In genomic region chr15:102747286-102747640, GRCm38 (mm10) we compare ENCODE assay signal across 8 mouse cellular contexts. TPM values are rescaled to one million over a fixed set of nuclear protein-coding genes. Genes with fewer than 3 reads are reported as not detected.
A peak's percentile ranks its signal among the peaks of the same experiment; 100 is the strongest.
DNase-seq lines count a peak whose midpoint lies in the region; ATAC-seq lines count a peak whose summit lies in the region.

No protein-coding gene starts in this region.

- 0 out of 2 replicates have a peak, but pooled peaks have one; percentile 7 for ATAC-seq in granulocyte monocyte progenitor cell, adult 5-6 weeks (replicated peaks; ENCODE audit: poor library complexity, severe bottlenecking)
- no peak for ATAC-seq in liver, embryonic 15.5 days (ENCODE audit: insufficient read depth)

- H3K9ac ChIP-seq in liver, embryonic 15.5 days, result no peak overlapping the region

- intact Hi-C loops in left cerebral cortex, postnatal 25 days (cut with DNase I), result no loop called here

- DNase-seq in heart, embryonic 10.5 days (ENCODE audit: low spot score), result no peak
- no peak for DNase-seq in heart, adult 9 months (ENCODE audit: low spot score in 2 of 2)
- DNase-seq in MN1 (ENCODE audit: low spot score), result peak; percentile 65
- DNase-seq in adrenal gland, postnatal 10 days, result no peak
- DNase-seq in right cerebral cortex, postnatal 36 days (ENCODE audit: low spot score in 2 of 2), result no peak
- no peak for DNase-seq in left cerebral cortex, postnatal 25 days (ENCODE audit: low spot score in 2 of 2)

- H3K4me2 ChIP-seq in liver, embryonic 15.5 days, result peak overlapping the region; percentile 45

- under 1% methylated on average over 20 of the region's 20 CpGs for WGBS in heart, embryonic 10.5 days
- 4% methylated on average over 20 of the region's 20 CpGs for WGBS in liver, embryonic 15.5 days (ENCODE audit: insufficient replicate concordance)

- peaks cover 21% of the 10 kb centered on the region for H3K4me1 ChIP-seq in heart, embryonic 10.5 days
- no peaks in the 10 kb centered on the region for H3K4me1 ChIP-seq in liver, embryonic 15.5 days (replicated peaks)

- peaks cover 98% of the 10 kb centered on the region for H3K27me3 ChIP-seq in heart, embryonic 10.5 days (ENCODE audit: insufficient read depth, poor library complexity, severe bottlenecking)
- H3K27me3 ChIP-seq in liver, embryonic 15.5 days, result peaks cover 92% of the 10 kb centered on the region

- H3K27ac ChIP-seq in heart, embryonic 10.5 days, result peak overlapping the region; percentile 72
- no peak overlapping the region for H3K27ac ChIP-seq in liver, embryonic 15.5 days (replicated peaks)

- no peaks in the 10 kb centered on the region for H3K36me3 ChIP-seq in heart, embryonic 10.5 days
- H3K36me3 ChIP-seq in liver, embryonic 15.5 days (replicated peaks), result no peaks in the 10 kb centered on the region

- H3K4me3 ChIP-seq in heart, embryonic 10.5 days, result peak overlapping the region; percentile 65
- peak overlapping the region; percentile 19; the same call in 1 of the 2 replicates for H3K4me3 ChIP-seq in liver, embryonic 15.5 days (replicated peaks)

- H3K9me3 ChIP-seq in heart, embryonic 10.5 days, result no peaks in the 10 kb centered on the region
- no peaks in the 10 kb centered on the region for H3K9me3 ChIP-seq in liver, embryonic 15.5 days (replicated peaks)

RNA-seq across cellular contexts. Expression of gene Calcoco1, which starts 25.3 kb away (rescaled TPM):
- 34.2 and 39.2 TPM in 2 replicates for polyA plus RNA-seq in heart, embryonic 10.5 days (2016; fragmentation: Nextera tagmentation; extraction: Ambion mirVana)
- total RNA-seq in granulocyte monocyte progenitor cell, adult 5-6 weeks (2014; fragmentation: Nextera tagmentation), result 10.8 and 19.3 TPM in 2 replicates
- total RNA-seq in granulocyte monocyte progenitor cell, adult 5-6 weeks (2017), result 5.1 and 12.2 TPM in 2 replicates
- 12.8 and 14.5 TPM in 2 replicates for polyA plus RNA-seq in liver, embryonic 15.5 days (2015; fragmentation: Nextera tagmentation; extraction: Ambion mirVana)
- total RNA-seq in adrenal gland, postnatal 10 days (2021), result 10 to 100 TPM; 78.0 to 90.5 TPM
- total RNA-seq in left cerebral cortex, postnatal 25 days (2021), result 10 to 100 TPM; 64.4 to 68.3 TPM
